Mouse (Mus musculus) midbrain, embryonic 16.5 days (tissue): Measurements from ENCODE around the gene Scd3. TPM values are rescaled to one million over a fixed set of nuclear protein-coding genes. Genes with fewer than 3 reads are reported as not detected.

ENCODE experiments used
- polyA plus RNA-seq: library from polyadenylated mRNA; unstranded; fragments of >200 nt; fragmentation: Nextera tagmentation; extraction: Ambion mirVana; gene quantifications from 2 replicates; pipeline ENCODE4 v1.2.1, GENCODE M21; 2015

Scd3 gene
- polyA plus RNA-seq, 1 experiment from 2014 or later: 6.9 TPM

Other genes with a start within 250 kb of the Scd3 start
- gene Cpn1, start 216.7 kb upstream of the Scd3 start, polyA plus RNA-seq: 0.37 and 0.39 TPM in 2 replicates
- gene Cyp2c23, start 174.1 kb upstream of the Scd3 start, polyA plus RNA-seq: not detected in 2 replicates
- 23.7 and 24.4 TPM in 2 replicates for gene Erlin1, start 133.5 kb upstream of the Scd3 start, polyA plus RNA-seq
- 65.7 and 65.8 TPM in 2 replicates for gene Chuk, start 95.8 kb upstream of the Scd3 start, polyA plus RNA-seq
- 31.1 and 33.3 TPM in 2 replicates for gene Cwf19l1, start 67.4 kb upstream of the Scd3 start, polyA plus RNA-seq
- 161 and 164 TPM in 2 replicates for gene Bloc1s2, start 56.8 kb upstream of the Scd3 start, polyA plus RNA-seq
- 0.10 and 0.28 TPM in 2 replicates for gene Pkd2l1, start 10.8 kb upstream of the Scd3 start, polyA plus RNA-seq
- gene Scd2, start 90.4 kb downstream of the Scd3 start, polyA plus RNA-seq: 281 and 311 TPM in 2 replicates
- gene Scd4, start 129.8 kb downstream of the Scd3 start, polyA plus RNA-seq: 0.18 and 0.19 TPM in 2 replicates
- gene Scd1, start 204.6 kb downstream of the Scd3 start, polyA plus RNA-seq: 7.1 and 8.9 TPM in 2 replicates